Mouse (Mus musculus): ENCODE data around the gene Ptger4.

The Ptger4 gene

GRCm38 (mm10) chr15:5165121-5165773 is 78.7 kb downstream of the Ptger4 start:
- no peak for DNase-seq (ENCODE audit: low spot score in 2 of 2)

GRCm38 (mm10) chr15:5158827-5159226 is 85.2 kb downstream of the Ptger4 start:
- DNase-seq (ENCODE audit: low spot score in 2 of 2): no peak

GRCm38 (mm10) chr15:5157386-5157785 is 86.6 kb downstream of the Ptger4 start:
- no peak for DNase-seq (ENCODE audit: low spot score in 2 of 2)

Data from right cerebral cortex, postnatal 36 days (tissue).